Mouse (Mus musculus) CD4-positive naive resting alpha-beta T cell, adult 57 days (primary cell): ENCODE data around the gene Nr1d1. TPM values are rescaled to one million over a fixed set of nuclear protein-coding genes. Genes with fewer than 3 reads are reported as not detected.

Experiments used
- total RNA-seq: library from RNA; stranded (reverse); gene quantifications from one replicate; pipeline ENCODE4 v1.2.4, GENCODE M21; 2023

Nr1d1 gene
- 5.1 TPM for total RNA-seq

GRCm38 (mm10) chr11:98774582-98775347 lies at the start of gene Nr1d1:
Nr1d1 (minus strand) TSS chr11:98775333.

GRCm38 (mm10) chr11:98804605-98805004 lies 29.5 kb upstream of the Nr1d1 start, which contains the start of gene Casc3:
Casc3 (plus strand) TSS chr11:98804905.

GRCm38 (mm10) chr11:98795015-98795713 lies 20.0 kb upstream of the Nr1d1 start, which contains the start of gene Msl1:
Msl1 (plus strand) TSS chr11:98795516.

GRCm38 (mm10) chr11:98740393-98741050 lies 34.6 kb downstream of the Nr1d1 start, which contains the start of gene Thra:
Thra (plus strand) TSS chr11:98740638.

GRCm38 (mm10) chr11:98729119-98729588 lies 46.0 kb downstream of the Nr1d1 start, which contains the start of gene Med24:
Med24 (minus strand) TSS chr11:98729435.

Other genes starting within 250 kb of the Nr1d1 start
- gene Ikzf3, start 229.3 kb downstream of the Nr1d1 start, total RNA-seq, result 133 TPM
- 5.8 TPM for gene Zpbp2, start 224.2 kb downstream of the Nr1d1 start, total RNA-seq
- gene Ormdl3, start 188.0 kb downstream of the Nr1d1 start, total RNA-seq, result 23.7 TPM
- gene Lrrc3c, start 177.0 kb downstream of the Nr1d1 start, total RNA-seq, result not detected
- gene Gm12355, start 149.7 kb downstream of the Nr1d1 start, total RNA-seq, result 23.9 TPM
- 0.35 TPM for gene Gsdma3, start 149.0 kb downstream of the Nr1d1 start, total RNA-seq
- not detected for gene Gsdma2, start 128.6 kb downstream of the Nr1d1 start, total RNA-seq
- gene Gsdma, start 111.0 kb downstream of the Nr1d1 start, total RNA-seq, result not detected
- gene Psmd3, start 92.8 kb downstream of the Nr1d1 start, total RNA-seq, result 78.2 TPM
- not detected for gene Csf3, start 74.1 kb downstream of the Nr1d1 start, total RNA-seq
- gene Med24, start 45.9 kb downstream of the Nr1d1 start, total RNA-seq, result 75.6 TPM
- 44.0 TPM for gene Thra, start 34.7 kb downstream of the Nr1d1 start, total RNA-seq
- 123 TPM for gene Msl1, start 20.2 kb upstream of the Nr1d1 start, total RNA-seq
- gene Casc3, start 29.6 kb upstream of the Nr1d1 start, total RNA-seq, result 119 TPM
- gene Rapgefl1, start 61.5 kb upstream of the Nr1d1 start, total RNA-seq, result not detected
- 41.1 TPM for gene Wipf2, start 88.3 kb upstream of the Nr1d1 start, total RNA-seq
- 4.0 TPM for gene Cdc6, start 132.5 kb upstream of the Nr1d1 start, total RNA-seq
- 95.9 TPM for gene Rara, start 152.5 kb upstream of the Nr1d1 start, total RNA-seq
- not detected for gene Gjd3, start 207.7 kb upstream of the Nr1d1 start, total RNA-seq
- 6.7 TPM for gene Top2a, start 248.9 kb upstream of the Nr1d1 start, total RNA-seq